In genomic region chrX:101532347-101533221, GRCm38 (mm10) we compare ENCODE assay signal across 8 mouse cellular contexts. TPM values are rescaled to one million over a fixed set of nuclear protein-coding genes. Genes with fewer than 3 reads are reported as not detected.
DNase-seq lines count a peak whose midpoint lies in the region; ATAC-seq and TF ChIP-seq lines count a peak whose summit lies in the region.

Taf1 (plus strand) TSS chrX:101532734.

- no peak for TF ChIP-seq CTCF in MEL (IDR thresholded peaks at IDR 0.05 in 2 of 3, conservative IDR thresholded peaks at IDR 0.05 in 1 of 3; ENCODE audit: control insufficient read depth in 1 of 3, insufficient read depth in 1 of 3, low read depth in 2 of 3, low read length in 3 of 3, poor library complexity in 1 of 3, severe bottlenecking in 1 of 3)
- TF ChIP-seq CTCF in cerebellum, adult 2 months (IDR thresholded peaks at IDR 0.05; ENCODE audit: borderline replicate concordance, insufficient read depth, low read depth, low read length), result no peak
- no peak for TF ChIP-seq CTCF in forebrain, postnatal 0 days (IDR thresholded peaks at IDR 0.05; ENCODE audit: low read depth)

- 8% methylated on average over 47 of the region's 47 CpGs for WGBS in cerebellum, adult 2 months
- WGBS in forebrain, postnatal 0 days, result 26% methylated on average over 47 of the region's 47 CpGs
- WGBS in lung, embryonic 15.5 days, result 12% methylated on average over 47 of the region's 47 CpGs

- TF ChIP-seq EP300 in MEL (IDR thresholded peaks at IDR 0.05; ENCODE audit: low read depth in 1 of 2, low read length in 2 of 2), result no peak

- H3K9ac ChIP-seq in MEL (ENCODE audit: control insufficient read depth, low read depth, low read length, poor library complexity, severe bottlenecking), result peak within 1 kb of the TSS; percentile 82
- H3K9ac ChIP-seq in forebrain, postnatal 0 days, result peak within 1 kb of the TSS; percentile 54
- H3K9ac ChIP-seq in lung, embryonic 15.5 days, result peak within 1 kb of the TSS; percentile 62

- no peaks in the 10 kb centered on the region for H3K9me3 ChIP-seq in MEL (replicated peaks; ENCODE audit: insufficient read depth, low read length)
- H3K9me3 ChIP-seq in forebrain, postnatal 0 days (ENCODE audit: low read length), result no peaks in the 10 kb centered on the region
- H3K9me3 ChIP-seq in lung, embryonic 15.5 days, result no peaks in the 10 kb centered on the region

- H3K27me3 ChIP-seq in MEL (ENCODE audit: control insufficient read depth in 1 of 2, insufficient read depth in 2 of 2, low read length in 2 of 2), result no peaks in the 10 kb centered on the region
- H3K27me3 ChIP-seq in cerebellum, adult 2 months (ENCODE audit: control insufficient read depth, insufficient read depth, low read length), result no peaks in the 10 kb centered on the region
- H3K27me3 ChIP-seq in forebrain, postnatal 0 days (ENCODE audit: insufficient read depth, low read length), result no peaks in the 10 kb centered on the region
- H3K27me3 ChIP-seq in lung, embryonic 15.5 days, result no peaks in the 10 kb centered on the region

- H3K4me2 ChIP-seq in forebrain, postnatal 0 days (ENCODE audit: low read depth), result peak within 1 kb of the TSS; percentile 46
- H3K4me2 ChIP-seq in lung, embryonic 15.5 days, result peak within 1 kb of the TSS; percentile 57

- peaks cover 9% of the 10 kb centered on the region for H3K79me2 ChIP-seq in MEL (ENCODE audit: control insufficient read depth, insufficient read depth, low read length, poor library complexity)

- TF ChIP-seq RAD21 in MEL (IDR thresholded peaks at IDR 0.05; ENCODE audit: low read depth, low read length), result no peak

- H3K4me1 ChIP-seq in MEL (ENCODE audit: control insufficient read depth in 1 of 2, insufficient read depth in 2 of 2, low read length in 2 of 2), result peaks cover 0 to 2% of the 10 kb centered on the region in 2 experiments; a peak in 1 of 4 replicates
- H3K4me1 ChIP-seq in cerebellum, adult 2 months (ENCODE audit: control insufficient read depth, insufficient read depth, low read length), result no peaks in the 10 kb centered on the region
- H3K4me1 ChIP-seq in forebrain, postnatal 0 days (ENCODE audit: insufficient read depth), result no peaks in the 10 kb centered on the region
- H3K4me1 ChIP-seq in lung, embryonic 15.5 days, result 0 out of 2 replicates have a peak, but pooled peaks cover 3% of the 10 kb centered on the region

- TF ChIP-seq POLR2A in MEL (IDR thresholded peaks at IDR 0.05; ENCODE audit: control insufficient read depth in 1 of 2, insufficient read depth in 1 of 2, low read depth in 1 of 2, low read length in 2 of 2, poor library complexity in 1 of 2), result peak; percentile 59 to 77; a peak in 3 of 4 replicates
- TF ChIP-seq POLR2A in cerebellum, adult 2 months (IDR thresholded peaks at IDR 0.05; ENCODE audit: borderline replicate concordance, insufficient read depth, low read length), result peak; percentile 49; the same call in 1 of the 2 replicates

- peak within 1 kb of the TSS; percentile 59 for H3K27ac ChIP-seq in MEL (ENCODE audit: control insufficient read depth, low read depth, low read length)
- peak within 1 kb of the TSS; percentile 21 for H3K27ac ChIP-seq in cerebellum, adult 2 months (ENCODE audit: insufficient read depth, low read length)
- peak within 1 kb of the TSS; percentile 74 for H3K27ac ChIP-seq in forebrain, postnatal 0 days (ENCODE audit: low read depth, low read length)
- H3K27ac ChIP-seq in lung, embryonic 15.5 days, result peak within 1 kb of the TSS; percentile 79

- no peaks in the 10 kb centered on the region; a peak in 2 of 4 replicates for H3K36me3 ChIP-seq in MEL (ENCODE audit: control insufficient read depth in 1 of 2, insufficient read depth in 2 of 2, low read length in 2 of 2)
- H3K36me3 ChIP-seq in forebrain, postnatal 0 days (ENCODE audit: insufficient read depth), result peaks cover 4% of the 10 kb centered on the region; the same call in 1 of the 2 replicates
- peaks cover 6% of the 10 kb centered on the region; the same call in 1 of the 2 replicates for H3K36me3 ChIP-seq in lung, embryonic 15.5 days

- peak; percentile 98 for ATAC-seq in forebrain, postnatal 0 days
- peak; percentile 98 for ATAC-seq in lung, embryonic 15.5 days (ENCODE audit: borderline replicate concordance, extremely low read depth, low FRiP score, low TSS enrichment)

- peak; percentile 97 for DNase-seq in MEL (ENCODE audit: low read depth, low spot score)
- peak; percentile 92 to 97 for DNase-seq in cerebellum, adult 2 months
- DNase-seq in forebrain, postnatal 0 days, result peak; percentile 95
- DNase-seq in heart, postnatal 4 days, result peak; percentile 91
- peak; percentile 95 to 97 for DNase-seq in layer of hippocampus, adult 8-10 months (ENCODE audit: low spot score in 2 of 2)
- DNase-seq in ovary, adult 18-20 months (ENCODE audit: low spot score), result peak; percentile 91
- peak; percentile 91 for DNase-seq in thymus, postnatal 0 days (ENCODE audit: low spot score)

- H3K4me3 ChIP-seq in MEL (ENCODE audit: control insufficient read depth in 1 of 2, insufficient read depth in 1 of 2, low read depth in 2 of 2, low read length in 2 of 2), result peak within 1 kb of the TSS; percentile 69 to 87
- peak within 1 kb of the TSS; percentile 67 for H3K4me3 ChIP-seq in cerebellum, adult 2 months (replicated peaks; ENCODE audit: insufficient read depth, low read depth, low read length)
- H3K4me3 ChIP-seq in forebrain, postnatal 0 days (ENCODE audit: low read depth, low read length), result peak within 1 kb of the TSS; percentile 55
- peak within 1 kb of the TSS; percentile 60 for H3K4me3 ChIP-seq in lung, embryonic 15.5 days

TF ChIP-seq in MEL, 35 proteins besides CTCF, POLR2A, EP300 and RAD21:
- TF ChIP-seq CHD1 (IDR thresholded peaks at IDR 0.05; ENCODE audit: low read depth, low read length) (no peak), USF1 (IDR thresholded peaks at IDR 0.05; ENCODE audit: low read depth, low read length) (peak; percentile 62; the same call in 1 of the 2 replicates), SIN3A (IDR thresholded peaks at IDR 0.05; ENCODE audit: low read length) (peak; percentile 65), MXI1 (IDR thresholded peaks at IDR 0.05; ENCODE audit: low read depth, low read length) (peak; percentile 56; the same call in 1 of the 2 replicates), TBP (IDR thresholded peaks at IDR 0.05; ENCODE audit: low read depth, low read length) (peak; percentile 73), ZKSCAN1 (IDR thresholded peaks at IDR 0.05; ENCODE audit: low read depth, low read length) (no peak), ZNF384 (IDR thresholded peaks at IDR 0.05; ENCODE audit: low read depth, low read length) (peak; percentile 77), ELF1 (IDR thresholded peaks at IDR 0.05; ENCODE audit: low read depth, low read length) (no peak; the same call in none of the 2 replicates), TCF12 (IDR thresholded peaks at IDR 0.05; ENCODE audit: low read depth, low read length) (no peak), NELFE (IDR thresholded peaks at IDR 0.05; ENCODE audit: low read depth, low read length) (peak; percentile 48), E2F4 (IDR thresholded peaks at IDR 0.05; ENCODE audit: borderline replicate concordance, low read depth, low read length) (peak; percentile 66; the same call in 1 of the 2 replicates), SMC3 (IDR thresholded peaks at IDR 0.05; ENCODE audit: low read depth, low read length) (no peak), BHLHE40 (IDR thresholded peaks at IDR 0.05; ENCODE audit: borderline replicate concordance, low read depth, low read length) (no peak), GATA1 (IDR thresholded peaks at IDR 0.05; ENCODE audit: low read depth, low read length) (no peak), HCFC1 (IDR thresholded peaks at IDR 0.05; ENCODE audit: low read depth, low read length) (peak; percentile 82), MAFK (IDR thresholded peaks at IDR 0.05; ENCODE audit: borderline replicate concordance, low read depth, low read length) (no peak), MAX (IDR thresholded peaks at IDR 0.05; ENCODE audit: low read length) (no peak), ETS1 (IDR thresholded peaks at IDR 0.05; ENCODE audit: low read depth, low read length) (peak; percentile 25; the same call in 1 of the 2 replicates)

RNA-seq across cellular contexts. Expression of gene Taf1, which starts in this region (rescaled TPM):
- 33.1 and 37.8 TPM in 2 replicates for total RNA-seq in MEL (2012; rRNA removed)
- polyA plus RNA-seq in MEL (2012; ENCODE audit: insufficient read depth in 1 of 2, insufficient read length in 2 of 2, low read depth in 1 of 2, low replicate concordance in 2 of 2, missing spikeins in 1 of 2), result 10 to 100 TPM; 52.3 to 81.2 TPM
- 41.9 and 42.8 TPM in 2 replicates for polyA plus RNA-seq in cerebellum, adult 2 months (2012; rRNA removed)
- 38.5 and 44.8 TPM in 2 replicates for total RNA-seq in forebrain, postnatal 0 days (2014; rRNA removed)
- 6.3 and 12.2 TPM in 2 replicates for polyA plus RNA-seq in forebrain, postnatal 0 days (2015; fragmentation: Nextera tagmentation; extraction: Ambion mirVana)
- 10 to 100 TPM; 23.0 to 25.2 TPM for total RNA-seq in heart, postnatal 4 days (2021)
- 10 to 100 TPM; 44.9 to 51.7 (median 48.5) TPM for total RNA-seq in layer of hippocampus, adult 8-10 months (2022)
- 12.4 and 14.7 TPM in 2 replicates for polyA plus RNA-seq in lung, embryonic 15.5 days (2015; fragmentation: Nextera tagmentation; extraction: Ambion mirVana)
- 7.2 and 8.8 TPM in 2 replicates for polyA plus RNA-seq in thymus, postnatal 0 days (2015; fragmentation: Nextera tagmentation; extraction: Ambion mirVana)

Comparison
In these comparisons a context has a peak if more than half of its experiments do, and no peak if none do; other contexts are left out.
1. Peak in every context shown above with its lines: DNase-seq, ATAC-seq, H3K4me3 ChIP-seq and H3K27ac ChIP-seq.
2. H3K27ac ChIP-seq: peak in every context shown above with its lines; median percentile 79 in lung, embryonic 15.5 days; 74 in forebrain, postnatal 0 days; 59 in MEL; 21 in cerebellum, adult 2 months.